Mouse (Mus musculus) cerebellum, adult 2 months (tissue): ENCODE data around the gene Itgb6.

Source experiments
- CTCF ChIP-seq: fragments of 200-500 bp; IDR thresholded peaks from 2 replicates; pipeline ENCODE4 v1.5.1; 2011; ENCODE audit warnings: low read depth, mild to moderate bottlenecking, control low read depth, low read length, moderate library complexity, borderline replicate concordance; ENCODE audit not compliant: insufficient read depth
- POLR2A ChIP-seq: fragments of 200-500 bp; IDR thresholded peaks from 2 replicates; pipeline ENCODE4 v1.6.1; 2011; ENCODE audit warnings: low read length, control low read depth, borderline replicate concordance; ENCODE audit not compliant: insufficient read depth

GRCm38 (mm10) chr2:60722514-60722913 is at the start of gene Itgb6:
- TF ChIP-seq POLR2A, result no peak
- no peak for TF ChIP-seq CTCF
